Mouse (Mus musculus): ENCODE measurements around the gene St7.

DNA sequence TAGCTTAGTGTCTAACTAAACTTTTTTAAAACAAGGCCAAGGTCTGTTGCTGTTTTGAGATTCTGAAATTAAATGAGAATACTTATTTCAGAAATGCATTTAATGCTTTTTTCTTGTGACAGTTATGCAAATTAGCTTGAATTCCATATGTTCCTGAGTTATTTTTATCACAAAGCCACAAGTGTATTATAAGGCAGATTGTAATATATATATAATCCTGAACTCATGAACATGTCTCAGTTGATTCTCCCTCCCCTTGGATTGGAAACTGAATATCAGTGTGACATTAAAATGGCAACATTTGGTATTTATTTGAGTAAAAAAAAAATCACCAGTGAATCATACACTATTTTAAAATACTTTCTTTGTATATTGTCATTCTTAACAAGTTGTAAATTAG, 26.7 kb upstream of the St7 start:
- TF ChIP-seq CTCF (IDR thresholded peaks at IDR 0.05; ENCODE audit: low read depth) (no peak), EP300 (IDR thresholded peaks at IDR 0.05; ENCODE audit: low read depth) (no peak)

Measured in heart, postnatal 0 days (tissue).